Mouse (Mus musculus): Measurements from ENCODE around the gene Eapp.
"Not testable (repeated sequence)": the region's sequence is repeated elsewhere in the genome, so short reads cannot be mapped to it uniquely, and the experiment has no call there.

The Eapp gene

DNA sequence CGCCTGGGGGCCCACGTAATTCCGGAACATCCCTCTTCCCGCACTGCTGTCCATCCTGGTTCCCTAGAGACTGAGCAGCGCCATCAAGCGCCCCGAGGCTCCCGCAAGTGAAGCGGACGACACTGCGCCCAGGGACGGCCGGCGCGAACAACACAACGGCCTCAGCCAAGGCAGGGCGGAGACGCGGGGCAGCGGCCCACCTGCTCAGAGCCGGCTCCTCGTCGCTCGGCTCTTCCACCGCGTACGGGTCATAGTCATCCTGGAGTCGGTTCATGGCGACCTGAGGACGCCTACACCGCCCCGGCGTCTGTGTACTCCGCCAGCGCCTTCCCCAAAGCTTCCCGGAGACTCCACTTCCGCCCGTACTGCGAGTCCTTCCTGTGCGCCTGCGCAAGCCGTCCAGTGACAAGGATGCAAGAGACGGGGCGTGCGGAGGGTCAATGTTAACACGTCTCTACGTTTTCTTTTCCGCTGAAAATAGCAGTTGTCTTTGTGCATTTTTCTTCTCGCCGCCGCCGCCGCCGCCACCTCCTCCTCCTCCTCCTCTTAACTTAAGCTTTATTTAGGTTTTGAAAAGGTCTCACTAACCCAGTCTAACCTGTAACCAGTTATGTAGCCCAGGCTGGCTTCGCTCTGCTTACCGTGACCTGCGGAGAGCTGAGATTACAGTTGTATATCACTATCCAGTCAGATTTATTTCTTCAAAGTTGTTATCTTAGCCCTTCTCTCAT, at the start of gene Eapp:
Gene Eapp (minus strand): TSS at position 387 of the 731 bp plus-strand sequence.
- DNase-seq: peak; percentile 97 to 98

DNA sequence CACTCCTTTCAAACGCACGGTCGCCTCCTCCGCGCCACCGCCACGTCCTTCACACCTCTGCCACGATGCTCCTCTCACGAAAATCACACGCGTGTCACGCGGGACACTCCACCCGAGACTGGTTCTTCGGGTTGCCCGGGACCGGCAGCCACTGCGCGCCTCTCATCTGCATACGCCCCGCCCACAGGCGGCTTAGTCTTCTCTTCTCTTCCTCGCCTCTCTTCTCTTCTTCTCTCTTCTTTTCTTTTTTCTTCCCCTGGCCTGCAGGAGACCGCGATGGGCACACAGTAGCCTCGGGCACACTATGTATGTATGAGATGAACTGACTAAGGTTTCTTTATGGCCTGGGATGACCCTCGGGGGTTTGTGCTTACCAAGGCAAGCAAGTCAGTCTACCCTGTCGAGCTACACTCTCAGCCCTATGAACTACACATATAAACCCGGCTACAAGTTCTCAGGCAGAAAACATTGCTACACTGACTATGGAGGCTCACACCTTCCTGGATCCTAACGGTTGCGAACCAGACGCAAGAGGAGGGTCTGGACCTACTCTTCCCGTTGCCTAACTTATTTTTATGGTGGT, 43.1 kb upstream of the Eapp start:
- DNase-seq: peak; percentile 16 to 33

DNA sequence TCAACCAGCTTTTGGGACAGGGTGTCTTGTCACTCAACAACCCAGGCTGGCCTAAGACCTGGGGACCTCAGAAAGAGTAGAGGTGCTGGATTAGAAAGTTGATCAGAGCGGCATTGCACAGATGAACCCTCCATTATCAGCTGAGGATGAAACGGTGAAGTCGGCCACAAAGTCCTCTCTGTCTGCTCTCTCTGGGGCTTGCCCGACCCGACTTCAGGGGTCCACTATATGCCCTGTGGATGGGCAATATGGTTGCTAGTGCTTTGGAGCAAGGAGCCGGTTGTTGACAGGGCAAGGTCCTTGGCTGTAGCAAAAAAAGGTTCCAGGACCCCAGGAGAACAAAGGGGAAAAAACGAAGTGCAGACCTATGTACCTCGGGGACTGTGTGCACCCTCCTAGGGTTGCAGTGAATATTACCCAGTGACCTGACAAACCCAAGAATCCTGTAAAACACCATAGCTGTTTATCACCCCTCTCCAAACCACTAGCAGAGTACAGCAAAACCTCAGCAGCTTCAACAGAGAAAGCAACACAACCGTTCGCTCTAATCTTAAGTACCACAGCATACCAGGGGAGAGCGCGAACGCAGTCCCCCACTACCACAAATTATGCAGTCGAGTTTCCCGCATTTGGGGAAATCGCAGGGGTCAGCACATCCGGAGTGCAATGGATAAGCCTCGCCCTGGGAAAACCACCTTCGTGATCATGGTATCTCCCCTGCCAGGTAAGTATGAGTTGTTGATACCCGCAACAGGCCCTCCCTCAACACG, 42.4 kb upstream of the Eapp start:
- DNase-seq: not testable (repeated sequence)

DNA sequence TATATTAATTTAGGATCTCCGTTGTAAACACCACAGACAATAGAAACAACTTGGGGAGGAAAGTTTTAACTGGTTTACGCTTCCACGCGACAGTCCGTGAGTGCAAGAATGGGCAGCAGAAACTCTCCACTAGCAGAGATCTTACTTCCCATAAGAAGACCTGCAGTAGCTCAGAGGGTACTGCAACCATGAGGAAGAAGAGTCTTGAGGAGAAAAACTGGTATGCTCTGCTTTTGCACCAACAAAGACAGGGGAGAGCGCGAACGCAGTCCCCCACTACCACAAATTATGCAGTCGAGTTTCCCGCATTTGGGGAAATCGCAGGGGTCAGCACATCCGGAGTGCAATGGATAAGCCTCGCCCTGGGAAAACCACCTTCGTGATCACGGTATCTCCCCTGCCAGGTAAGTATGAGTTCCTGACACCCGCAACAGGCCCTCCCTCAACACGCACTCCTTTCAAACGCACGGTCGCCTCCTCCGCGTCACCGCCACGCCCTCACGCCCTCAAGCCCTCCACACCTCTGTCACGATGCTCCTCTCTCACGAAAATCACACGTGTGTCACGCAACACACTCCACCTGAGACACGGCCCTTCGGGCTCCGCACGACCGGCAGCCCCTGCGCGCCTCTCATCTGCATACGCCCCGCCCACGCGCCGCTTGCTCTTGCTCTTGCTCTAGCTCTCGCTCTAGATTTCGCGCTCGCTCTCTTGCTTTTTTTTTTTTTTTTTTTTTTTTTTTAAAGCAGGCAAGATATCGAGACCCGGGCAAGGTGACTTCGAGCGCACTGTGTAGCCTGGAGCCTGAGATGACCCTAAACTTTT, 38.8 kb upstream of the Eapp start:
- peak; percentile 31 to 39 for DNase-seq

DNA sequence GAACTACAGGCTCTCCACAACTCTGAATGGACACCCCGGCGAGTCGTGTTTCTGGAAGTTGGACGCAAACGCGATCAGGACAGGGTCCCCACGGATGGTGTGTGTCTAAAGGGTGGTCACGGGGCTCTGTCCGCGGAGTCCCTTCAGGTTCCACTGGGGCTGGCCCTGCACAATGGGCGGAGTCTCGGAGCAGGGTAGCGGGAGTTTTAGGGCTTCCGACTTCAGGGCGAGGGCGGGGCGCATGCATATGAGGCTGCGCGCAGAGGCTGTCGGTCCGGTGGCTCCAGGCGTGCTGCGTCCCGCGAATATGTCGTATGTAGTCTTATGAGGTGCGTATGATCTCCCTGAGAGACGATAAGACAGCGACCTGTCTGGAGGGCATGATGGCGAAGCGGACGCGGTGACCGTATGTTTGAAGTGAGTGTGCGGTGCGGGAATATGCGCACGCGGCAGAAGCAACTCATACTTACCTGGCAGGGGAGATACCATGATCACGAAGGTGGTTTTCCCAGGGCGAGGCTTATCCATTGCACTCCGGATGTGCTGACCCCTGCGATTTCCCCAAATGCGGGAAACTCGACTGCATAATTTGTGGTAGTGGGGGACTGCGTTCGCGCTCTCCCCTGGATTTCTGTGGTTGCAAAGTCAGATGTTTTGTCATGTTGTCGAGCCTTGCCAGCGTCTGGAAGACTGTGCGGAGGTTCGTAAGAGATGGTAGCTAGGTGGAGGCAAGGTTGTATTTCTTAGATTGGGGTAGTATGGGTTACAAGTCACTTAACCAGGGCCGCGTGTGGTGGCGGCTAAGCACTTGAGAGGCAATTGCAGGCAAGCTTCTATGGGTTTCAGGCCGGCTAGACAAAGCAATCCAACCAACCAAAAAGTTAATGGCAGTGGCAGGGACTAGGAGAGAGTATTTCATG, 33.7 kb upstream of the Eapp start:
- not testable (repeated sequence) for DNase-seq

DNA sequence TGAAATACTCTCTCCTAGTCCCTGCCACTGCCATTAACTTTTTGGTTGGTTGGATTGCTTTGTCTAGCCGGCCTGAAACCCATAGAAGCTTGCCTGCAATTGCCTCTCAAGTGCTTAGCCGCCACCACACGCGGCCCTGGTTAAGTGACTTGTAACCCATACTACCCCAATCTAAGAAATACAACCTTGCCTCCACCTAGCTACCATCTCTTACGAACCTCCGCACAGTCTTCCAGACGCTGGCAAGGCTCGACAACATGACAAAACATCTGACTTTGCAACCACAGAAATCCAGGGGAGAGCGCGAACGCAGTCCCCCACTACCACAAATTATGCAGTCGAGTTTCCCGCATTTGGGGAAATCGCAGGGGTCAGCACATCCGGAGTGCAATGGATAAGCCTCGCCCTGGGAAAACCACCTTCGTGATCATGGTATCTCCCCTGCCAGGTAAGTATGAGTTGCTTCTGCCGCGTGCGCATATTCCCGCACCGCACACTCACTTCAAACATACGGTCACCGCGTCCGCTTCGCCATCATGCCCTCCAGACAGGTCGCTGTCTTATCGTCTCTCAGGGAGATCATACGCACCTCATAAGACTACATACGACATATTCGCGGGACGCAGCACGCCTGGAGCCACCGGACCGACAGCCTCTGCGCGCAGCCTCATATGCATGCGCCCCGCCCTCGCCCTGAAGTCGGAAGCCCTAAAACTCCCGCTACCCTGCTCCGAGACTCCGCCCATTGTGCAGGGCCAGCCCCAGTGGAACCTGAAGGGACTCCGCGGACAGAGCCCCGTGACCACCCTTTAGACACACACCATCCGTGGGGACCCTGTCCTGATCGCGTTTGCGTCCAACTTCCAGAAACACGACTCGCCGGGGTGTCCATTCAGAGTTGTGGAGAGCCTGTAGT, 23.4 kb upstream of the Eapp start:
- DNase-seq: not testable (repeated sequence)

DNA sequence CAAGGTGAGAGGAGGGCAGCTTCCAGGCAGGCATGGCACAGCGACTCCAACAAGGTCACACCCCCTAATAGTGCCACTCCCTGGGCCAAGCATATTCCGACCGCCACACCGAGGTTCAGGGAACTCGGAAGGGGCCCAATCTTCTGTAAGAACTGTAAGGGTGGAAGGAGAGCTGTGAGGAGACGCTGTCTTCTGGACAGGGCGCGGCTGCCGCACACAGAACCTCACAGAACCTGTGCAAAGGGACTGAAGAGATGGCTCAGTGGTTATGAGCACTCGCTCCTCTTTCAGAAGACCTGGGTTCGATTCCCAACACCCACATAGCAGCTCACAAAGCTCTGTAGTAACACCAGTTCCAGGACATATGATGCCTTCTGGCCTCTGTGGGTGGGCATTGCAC, 21.8 kb upstream of the Eapp start:
- DNase-seq: not testable (repeated sequence)

DNA sequence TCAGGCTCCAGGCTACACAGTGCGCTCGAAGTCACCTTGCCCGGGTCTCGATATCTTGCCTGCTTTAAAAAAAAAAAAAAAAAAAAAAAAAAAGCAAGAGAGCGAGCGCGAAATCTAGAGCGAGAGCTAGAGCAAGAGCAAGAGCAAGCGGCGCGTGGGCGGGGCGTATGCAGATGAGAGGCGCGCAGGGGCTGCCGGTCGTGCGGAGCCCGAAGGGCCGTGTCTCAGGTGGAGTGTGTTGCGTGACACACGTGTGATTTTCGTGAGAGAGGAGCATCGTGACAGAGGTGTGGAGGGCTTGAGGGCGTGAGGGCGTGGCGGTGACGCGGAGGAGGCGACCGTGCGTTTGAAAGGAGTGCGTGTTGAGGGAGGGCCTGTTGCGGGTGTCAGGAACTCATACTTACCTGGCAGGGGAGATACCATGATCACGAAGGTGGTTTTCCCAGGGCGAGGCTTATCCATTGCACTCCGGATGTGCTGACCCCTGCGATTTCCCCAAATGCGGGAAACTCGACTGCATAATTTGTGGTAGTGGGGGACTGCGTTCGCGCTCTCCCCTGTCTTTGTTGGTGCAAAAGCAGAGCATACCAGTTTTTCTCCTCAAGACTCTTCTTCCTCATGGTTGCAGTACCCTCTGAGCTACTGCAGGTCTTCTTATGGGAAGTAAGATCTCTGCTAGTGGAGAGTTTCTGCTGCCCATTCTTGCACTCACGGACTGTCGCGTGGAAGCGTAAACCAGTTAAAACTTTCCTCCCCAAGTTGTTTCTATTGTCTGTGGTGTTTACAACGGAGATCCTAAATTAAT, 18.3 kb upstream of the Eapp start:
- DNase-seq: peak; percentile 54 to 64

DNA sequence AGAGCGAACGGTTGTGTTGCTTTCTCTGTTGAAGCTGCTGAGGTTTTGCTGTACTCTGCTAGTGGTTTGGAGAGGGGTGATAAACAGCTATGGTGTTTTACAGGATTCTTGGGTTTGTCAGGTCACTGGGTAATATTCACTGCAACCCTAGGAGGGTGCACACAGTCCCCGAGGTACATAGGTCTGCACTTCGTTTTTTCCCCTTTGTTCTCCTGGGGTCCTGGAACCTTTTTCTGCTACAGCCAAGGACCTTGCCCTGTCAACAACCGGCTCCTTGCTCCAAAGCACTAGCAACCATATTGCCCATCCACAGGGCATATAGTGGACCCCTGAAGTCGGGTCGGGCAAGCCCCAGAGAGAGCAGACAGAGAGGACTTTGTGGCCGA, 14.8 kb upstream of the Eapp start:
- peak; percentile 20 to 37 for DNase-seq

DNA sequence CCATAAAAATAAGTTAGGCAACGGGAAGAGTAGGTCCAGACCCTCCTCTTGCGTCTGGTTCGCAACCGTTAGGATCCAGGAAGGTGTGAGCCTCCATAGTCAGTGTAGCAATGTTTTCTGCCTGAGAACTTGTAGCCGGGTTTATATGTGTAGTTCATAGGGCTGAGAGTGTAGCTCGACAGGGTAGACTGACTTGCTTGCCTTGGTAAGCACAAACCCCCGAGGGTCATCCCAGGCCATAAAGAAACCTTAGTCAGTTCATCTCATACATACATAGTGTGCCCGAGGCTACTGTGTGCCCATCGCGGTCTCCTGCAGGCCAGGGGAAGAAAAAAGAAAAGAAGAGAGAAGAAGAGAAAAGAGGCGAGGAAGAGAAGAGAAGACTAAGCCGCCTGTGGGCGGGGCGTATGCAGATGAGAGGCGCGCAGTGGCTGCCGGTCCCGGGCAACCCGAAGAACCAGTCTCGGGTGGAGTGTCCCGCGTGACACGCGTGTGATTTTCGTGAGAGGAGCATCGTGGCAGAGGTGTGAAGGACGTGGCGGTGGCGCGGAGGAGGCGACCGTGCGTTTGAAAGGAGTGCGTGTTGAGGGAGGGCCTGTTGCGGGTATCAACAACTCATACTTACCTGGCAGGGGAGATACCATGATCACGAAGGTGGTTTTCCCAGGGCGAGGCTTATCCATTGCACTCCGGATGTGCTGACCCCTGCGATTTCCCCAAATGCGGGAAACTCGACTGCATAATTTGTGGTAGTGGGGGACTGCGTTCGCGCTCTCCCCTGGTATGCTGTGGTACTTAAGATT, 14.2 kb upstream of the Eapp start:
- peak in 1 of 2 experiments; percentile 1 for DNase-seq

DNA sequence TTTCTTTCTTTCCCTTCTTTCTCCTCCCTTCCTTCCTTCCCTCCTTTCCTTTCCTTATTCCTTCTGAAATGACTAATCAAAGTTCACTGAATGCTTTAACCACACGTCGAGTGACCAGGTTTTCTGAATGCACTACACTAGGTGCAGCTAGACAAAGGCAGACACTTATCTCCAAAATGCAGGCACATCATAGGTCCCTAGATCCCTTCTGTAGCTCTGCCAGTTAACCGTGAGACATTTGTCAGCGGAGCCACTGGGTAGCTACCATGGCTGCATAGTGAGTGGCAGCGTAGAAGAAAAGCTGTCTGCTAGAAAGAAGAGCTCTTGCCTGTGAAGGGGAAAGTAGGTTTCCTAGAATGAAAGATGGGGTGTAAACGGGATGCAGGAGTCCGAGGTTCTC, 3.7 kb upstream of the Eapp start:
- no peak for DNase-seq

DNA sequence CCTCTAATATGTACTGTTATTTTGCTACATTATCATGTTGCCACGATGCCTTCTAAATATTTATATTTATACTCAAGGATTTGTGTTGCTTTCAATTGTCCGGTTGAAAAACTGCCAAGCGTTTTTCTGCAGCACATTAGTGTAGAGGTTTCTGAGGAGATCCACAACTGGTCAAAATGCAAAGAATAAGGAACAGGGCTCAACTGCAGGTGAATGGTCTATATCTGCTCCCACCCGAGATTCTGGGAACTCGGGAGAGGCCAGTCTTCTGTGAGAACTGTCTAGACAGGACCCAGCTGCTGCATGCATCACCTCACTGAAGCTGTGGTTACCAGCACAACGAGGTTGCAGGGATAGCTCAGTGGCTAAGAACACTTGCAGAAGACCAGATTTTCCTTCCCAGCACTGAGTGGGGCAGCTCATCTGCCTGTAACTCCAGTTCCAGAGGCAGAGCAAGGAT, 2.1 kb upstream of the Eapp start:
- no peak for DNase-seq

DNA sequence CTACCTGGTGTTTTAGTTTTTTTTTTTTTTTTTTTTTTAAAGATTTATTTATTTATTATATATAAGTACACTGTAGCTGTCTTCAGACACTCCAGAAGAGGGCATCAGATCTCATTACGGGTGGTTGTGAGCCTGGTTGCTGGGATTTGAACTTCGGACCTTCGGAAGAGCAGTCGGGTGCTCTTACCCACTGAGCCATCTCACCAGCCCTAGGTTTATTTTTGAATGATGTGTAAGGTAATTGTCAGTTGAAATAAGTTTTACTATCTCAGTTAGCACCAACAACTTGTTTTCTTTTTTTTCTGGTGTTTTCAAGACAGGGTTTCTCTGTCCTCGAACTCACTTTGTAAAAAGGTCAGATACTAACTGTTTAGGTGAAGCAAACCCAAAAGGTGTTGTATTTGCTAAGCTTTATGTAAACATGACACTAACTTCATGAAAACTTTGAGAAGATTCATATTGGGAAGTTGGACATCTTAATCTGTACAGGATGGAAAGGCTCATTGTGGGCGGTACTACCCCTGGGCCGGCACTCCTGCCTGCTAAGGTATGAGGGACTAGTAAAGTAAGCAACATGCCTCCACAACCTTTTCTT, 1.4 kb upstream of the Eapp start:
- DNase-seq: peak; percentile 23 to 30

DNA sequence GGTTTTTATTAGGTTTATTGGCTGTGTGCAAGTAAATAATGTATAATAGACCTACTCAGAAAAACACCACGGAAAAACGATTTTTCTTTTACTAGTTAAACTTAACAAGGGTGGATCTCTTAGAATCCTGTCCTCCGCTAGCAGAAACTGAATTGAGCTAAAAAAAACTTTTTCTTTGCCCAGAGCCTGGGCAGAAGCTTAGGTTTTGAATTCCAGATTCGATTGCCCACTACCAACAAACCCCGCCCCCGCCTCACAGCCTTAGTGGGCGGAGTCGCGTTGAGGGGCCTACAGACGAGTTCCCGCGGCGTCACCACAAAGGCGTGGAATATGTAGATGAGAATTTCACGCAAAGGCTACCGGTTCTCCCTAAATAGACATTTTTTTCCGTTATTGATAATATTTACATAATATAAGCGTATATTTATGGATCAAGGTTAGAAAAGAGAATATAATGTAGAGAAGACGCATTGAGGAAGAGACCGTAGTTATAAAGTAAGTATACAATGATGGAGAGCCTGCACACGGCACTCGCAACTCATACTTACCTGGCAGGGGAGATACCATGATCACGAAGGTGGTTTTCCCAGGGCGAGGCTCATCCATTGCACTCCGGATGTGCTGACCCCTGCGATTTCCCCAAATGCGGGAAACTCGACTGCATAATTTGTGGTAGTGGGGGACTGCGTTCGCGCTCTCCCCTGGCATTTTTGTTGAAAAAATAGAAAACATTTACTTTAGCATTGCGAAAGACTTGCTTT, 725 bp upstream of the Eapp start:
- peak; percentile 90 to 93 for DNase-seq

DNA sequence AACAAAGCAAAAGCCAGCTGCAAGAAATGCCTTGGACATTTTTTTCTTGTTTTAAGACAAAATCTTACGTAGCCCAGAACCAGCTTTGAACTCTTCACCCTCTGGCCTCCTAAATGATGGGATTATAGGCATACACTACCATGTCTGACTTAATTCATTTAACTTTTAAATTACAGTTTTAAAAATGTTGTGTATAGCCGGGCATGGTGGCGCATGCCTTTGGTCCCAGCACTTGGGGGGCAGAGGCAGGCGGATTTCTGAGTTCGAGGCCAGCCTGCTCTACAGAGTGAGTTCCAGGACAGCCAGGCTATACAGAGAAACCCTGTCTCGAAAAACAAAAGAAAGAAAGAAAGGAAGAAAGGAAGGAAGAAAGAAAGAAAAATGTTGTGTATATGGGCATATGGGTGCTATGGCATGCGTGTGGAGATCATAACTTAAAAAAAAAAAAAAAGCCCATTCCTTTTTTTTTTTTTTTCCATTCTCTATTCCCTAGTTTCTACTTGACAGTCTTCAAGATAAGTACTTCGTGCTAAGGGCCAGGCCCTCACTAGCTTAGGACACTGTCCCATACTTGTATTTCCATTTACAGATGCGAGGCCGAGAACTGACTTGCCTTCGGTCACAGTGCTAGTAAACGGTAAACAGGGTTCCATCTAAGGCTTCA, 718 bp downstream of the Eapp start:
- no peak for DNase-seq

DNA sequence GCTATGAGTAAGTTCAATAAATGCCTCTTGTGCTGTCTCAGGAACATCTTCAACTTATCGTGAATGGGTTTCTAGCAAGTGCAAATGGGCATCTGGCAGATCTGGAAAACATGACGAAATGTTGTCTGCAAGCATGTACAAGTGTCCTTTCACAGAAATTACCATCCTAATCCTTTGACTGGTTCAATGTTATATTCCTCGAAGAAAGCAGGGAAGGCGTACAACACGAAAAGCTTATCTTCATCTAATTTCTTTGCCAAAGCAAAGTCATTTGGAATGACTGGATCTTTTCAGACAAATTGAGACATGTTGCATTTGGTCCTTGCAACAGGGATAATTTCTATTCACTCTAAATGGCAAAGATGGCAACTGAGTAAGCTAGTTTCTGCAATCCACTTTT, 6.6 kb downstream of the Eapp start:
- DNase-seq: no peak

DNA sequence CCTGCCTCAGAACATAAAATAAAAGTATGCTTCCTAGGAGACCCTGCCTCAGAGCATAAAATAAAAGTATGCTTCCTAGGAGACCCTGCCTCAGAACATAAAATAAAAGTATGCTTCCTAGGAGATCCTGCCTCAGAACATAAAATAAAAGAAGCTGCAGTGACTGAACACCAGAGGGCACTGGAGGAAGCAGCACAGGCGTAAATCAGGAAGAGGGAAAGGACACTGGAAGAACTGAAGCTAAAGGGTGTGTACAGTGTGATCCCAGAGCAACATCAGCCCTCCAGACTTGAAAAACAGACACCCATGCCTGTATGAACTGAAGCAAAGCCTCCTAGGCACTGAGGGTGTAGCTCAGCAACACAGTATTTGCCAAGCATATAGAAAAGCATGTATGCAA, 12.5 kb downstream of the Eapp start:
- DNase-seq: no peak
